Mouse (Mus musculus) liver, embryonic 12.5 days (tissue): Measurements from ENCODE around the gene Rpusd4. TPM values are rescaled to one million over a fixed set of nuclear protein-coding genes. Genes with fewer than 3 reads are reported as not detected.

Source experiments
- ATAC-seq: fragments of 200-750 bp; cut with Nextera tagmentation; 2 replicates; pipeline ENCODE4 v1.8.0; 2017; ENCODE audit warnings: moderate number of reproducible peaks, mild to moderate bottlenecking, moderate library complexity
- H3K27ac ChIP-seq: fragments of 300-500 bp; sonication (generic); 2 replicates; pipeline ENCODE4 v1.5.1; 2016; ENCODE audit warnings: mild to moderate bottlenecking
- H3K27me3 ChIP-seq: fragments of 300-500 bp; sonication (generic); replicated peaks from 2 replicates; pipeline ENCODE4 v1.6.1; 2016; ENCODE audit warnings: mild to moderate bottlenecking, moderate library complexity
- H3K36me3 ChIP-seq: fragments of 300-500 bp; sonication (generic); 2 replicates; pipeline ENCODE4 v1.6.1; 2016; ENCODE audit warnings: mild to moderate bottlenecking, moderate library complexity
- H3K4me1 ChIP-seq: fragments of 300-500 bp; sonication (generic); 2 replicates; pipeline ENCODE4 v1.6.1; 2016
- H3K4me2 ChIP-seq: fragments of 300-500 bp; sonication (generic); 2 replicates; pipeline ENCODE4 v1.6.1; 2016; ENCODE audit warnings: mild to moderate bottlenecking, moderate library complexity
- H3K4me3 ChIP-seq: fragments of 300-500 bp; sonication (generic); 2 replicates; pipeline ENCODE4 v1.5.1; 2016; ENCODE audit warnings: mild to moderate bottlenecking, moderate library complexity
- H3K9ac ChIP-seq: fragments of 300-500 bp; sonication (generic); 2 replicates; pipeline ENCODE4 v1.6.1; 2016; ENCODE audit warnings: mild to moderate bottlenecking, moderate library complexity
- H3K9me3 ChIP-seq: fragments of 300-500 bp; sonication (generic); replicated peaks from 2 replicates; pipeline ENCODE4 v1.6.1; 2016; ENCODE audit warnings: mild to moderate bottlenecking, moderate library complexity
- WGBS: fragments of 180-500 bp; shearing (Covaris S2); methylation state at CpG from one replicate; pipeline ENCODE4 v1.1.7; 2016; ENCODE audit not compliant: insufficient replicate concordance; 5-methylcytosine and 5-hydroxymethylcytosine counted together
- polyA plus RNA-seq: library from polyadenylated mRNA; unstranded; fragments of >200 nt; fragmentation: Nextera tagmentation; extraction: Ambion mirVana; gene quantifications from 2 replicates; pipeline ENCODE4 v1.2.1, GENCODE M21; 2016

Gene Rpusd4
- polyA plus RNA-seq, 1 experiment from 2014 or later = 20.7 TPM

GRCm38 (mm10) chr9:35263431-35263830 is 4.2 kb upstream of the Rpusd4 start:
- H3K36me3 ChIP-seq = 0 out of 2 replicates have a peak, but pooled peaks cover 2% of the 10 kb centered on the region
- no peak for ATAC-seq
- H3K4me3 ChIP-seq = no peak overlapping the region
- H3K4me1 ChIP-seq = peaks cover 53% of the 10 kb centered on the region
- H3K9ac ChIP-seq = no peak overlapping the region
- H3K4me2 ChIP-seq = peak overlapping the region; percentile 26
- no peak overlapping the region for H3K27ac ChIP-seq
- no peaks in the 10 kb centered on the region for H3K27me3 ChIP-seq
- H3K9me3 ChIP-seq = no peaks in the 10 kb centered on the region
- WGBS = 22% methylated on average over 2 of the region's 2 CpGs

- no peaks in the 10 kb centered on the region for H3K27me3 ChIP-seq
- H3K36me3 ChIP-seq = peaks cover 5% of the 10 kb centered on the region; the same call in 1 of the 2 replicates
- H3K4me2 ChIP-seq = no peak overlapping the region
- no peak overlapping the region for H3K4me3 ChIP-seq
- WGBS = 19% methylated on average over 3 of the region's 3 CpGs
- peaks cover 62% of the 10 kb centered on the region for H3K4me1 ChIP-seq
- no peak overlapping the region for H3K27ac ChIP-seq
- H3K9me3 ChIP-seq = no peaks in the 10 kb centered on the region
- no peak for ATAC-seq
- no peak overlapping the region for H3K9ac ChIP-seq
These were observed 3.2 kb upstream of the Rpusd4 start for GRCm38 (mm10) chr9:35264509-35264908.

- Histone ChIP-seq H3K27me3 (no peaks in the 10 kb centered on the region), H3K9ac (peak overlapping the region; percentile 88), H3K36me3 (peaks cover 35% of the 10 kb centered on the region), H3K4me2 (peak overlapping the region; percentile 77), H3K9me3 (no peaks in the 10 kb centered on the region), H3K4me3 (peak overlapping the region; percentile 77), H3K27ac (peak overlapping the region; percentile 71), H3K4me1 (peaks cover 62% of the 10 kb centered on the region)
- 1% methylated on average over 21 of the region's 21 CpGs for WGBS
- ATAC-seq = peak; percentile 64
These were observed 481 bp downstream of the Rpusd4 start for GRCm38 (mm10) chr9:35267976-35268715.

- H3K9ac ChIP-seq = no peak overlapping the region
- no peak overlapping the region for H3K27ac ChIP-seq
- peaks cover 51% of the 10 kb centered on the region for H3K36me3 ChIP-seq
- WGBS = 66% methylated on average over 3 of the region's 3 CpGs
- no peaks in the 10 kb centered on the region for H3K4me1 ChIP-seq
- ATAC-seq = no peak
- H3K4me2 ChIP-seq = no peak overlapping the region
- no peaks in the 10 kb centered on the region for H3K27me3 ChIP-seq
- H3K9me3 ChIP-seq = no peaks in the 10 kb centered on the region
- H3K4me3 ChIP-seq = no peak overlapping the region
These were observed 10.2 kb downstream of the Rpusd4 start for GRCm38 (mm10) chr9:35277855-35278365.

- H3K4me3 ChIP-seq = no peak overlapping the region
- 72% methylated on average over 4 of the region's 4 CpGs for WGBS
These were observed 10.8 kb downstream of the Rpusd4 start for GRCm38 (mm10) chr9:35278451-35278850.

GRCm38 (mm10) chr9:35282006-35282850 is 14.6 kb downstream of the Rpusd4 start:
- no peak for ATAC-seq
- no peak overlapping the region for H3K4me3 ChIP-seq
- H3K4me1 ChIP-seq = no peaks in the 10 kb centered on the region
- no peaks in the 10 kb centered on the region for H3K27me3 ChIP-seq
- no peak overlapping the region for H3K4me2 ChIP-seq
- H3K9me3 ChIP-seq = no peaks in the 10 kb centered on the region
- H3K27ac ChIP-seq = no peak overlapping the region
- 23% methylated on average over 5 of the region's 5 CpGs for WGBS
- no peak overlapping the region for H3K9ac ChIP-seq
- H3K36me3 ChIP-seq = peaks cover 9% of the 10 kb centered on the region

More at GRCm38 (mm10) chr9:35278451-35278850, 10.8 kb downstream of the Rpusd4 start:
- no peak for ATAC-seq
- H3K9ac ChIP-seq = no peak overlapping the region
- H3K36me3 ChIP-seq = peaks cover 45% of the 10 kb centered on the region
- H3K4me1 ChIP-seq = no peaks in the 10 kb centered on the region
- no peak overlapping the region for H3K4me2 ChIP-seq
- no peaks in the 10 kb centered on the region for H3K9me3 ChIP-seq
- no peak overlapping the region for H3K27ac ChIP-seq
- no peaks in the 10 kb centered on the region for H3K27me3 ChIP-seq

GRCm38 (mm10) chr9:35282851-35283200 is 15.2 kb downstream of the Rpusd4 start:
- Histone ChIP-seq H3K9ac (no peak overlapping the region), H3K4me1 (no peaks in the 10 kb centered on the region), H3K36me3 (peaks cover 3% of the 10 kb centered on the region), H3K27ac (no peak overlapping the region), H3K4me3 (no peak overlapping the region), H3K4me2 (no peak overlapping the region), H3K9me3 (no peaks in the 10 kb centered on the region), H3K27me3 (no peaks in the 10 kb centered on the region)
- WGBS = 70% methylated on average over 5 of the region's 5 CpGs
- no peak for ATAC-seq

GRCm38 (mm10) chr9:35283415-35284069 is 15.9 kb downstream of the Rpusd4 start:
- 72% methylated on average over 13 of the region's 13 CpGs for WGBS
- no peak for ATAC-seq
- Histone ChIP-seq H3K9ac (no peak overlapping the region), H3K4me3 (no peak overlapping the region), H3K9me3 (no peaks in the 10 kb centered on the region), H3K36me3 (no peaks in the 10 kb centered on the region), H3K27me3 (no peaks in the 10 kb centered on the region; the same call in 1 of the 2 replicates), H3K4me1 (no peaks in the 10 kb centered on the region), H3K27ac (no peak overlapping the region), H3K4me2 (no peak overlapping the region)

- Histone ChIP-seq H3K27ac (no peak overlapping the region), H3K9ac (no peak overlapping the region), H3K4me2 (no peak overlapping the region), H3K27me3 (no peaks in the 10 kb centered on the region; the same call in 1 of the 2 replicates), H3K4me3 (no peak overlapping the region), H3K36me3 (no peaks in the 10 kb centered on the region), H3K4me1 (no peaks in the 10 kb centered on the region), H3K9me3 (no peaks in the 10 kb centered on the region)
- 63% methylated on average over 4 of the region's 4 CpGs for WGBS
- no peak for ATAC-seq
These were observed 16.7 kb downstream of the Rpusd4 start for GRCm38 (mm10) chr9:35284351-35284750.

- no peak overlapping the region for H3K4me2 ChIP-seq
- H3K4me3 ChIP-seq = no peak overlapping the region
- H3K9ac ChIP-seq = no peak overlapping the region
- no peaks in the 10 kb centered on the region; the same call in 1 of the 2 replicates for H3K27me3 ChIP-seq
- H3K9me3 ChIP-seq = no peaks in the 10 kb centered on the region
- H3K27ac ChIP-seq = no peak overlapping the region
- H3K4me1 ChIP-seq = peaks cover 4% of the 10 kb centered on the region; the same call in 1 of the 2 replicates
- ATAC-seq = no peak
- WGBS = 66% methylated on average over 3 of the region's 3 CpGs
- H3K36me3 ChIP-seq = no peaks in the 10 kb centered on the region
These were observed 18.7 kb downstream of the Rpusd4 start for GRCm38 (mm10) chr9:35286351-35286750.

GRCm38 (mm10) chr9:35289992-35290391 is 22.3 kb downstream of the Rpusd4 start:
- 46% methylated on average over 7 of the region's 7 CpGs for WGBS
- no peaks in the 10 kb centered on the region; the same call in 1 of the 2 replicates for H3K27me3 ChIP-seq
- H3K4me2 ChIP-seq = no peak overlapping the region
- H3K27ac ChIP-seq = no peak overlapping the region
- no peaks in the 10 kb centered on the region for H3K9me3 ChIP-seq
- H3K4me1 ChIP-seq = peaks cover 4% of the 10 kb centered on the region; the same call in 1 of the 2 replicates
- no peaks in the 10 kb centered on the region for H3K36me3 ChIP-seq
- no peak overlapping the region for H3K4me3 ChIP-seq
- no peak for ATAC-seq
- H3K9ac ChIP-seq = no peak overlapping the region
